ENCODE assay signal across 22 mouse cellular contexts in the genomic region with DNA sequence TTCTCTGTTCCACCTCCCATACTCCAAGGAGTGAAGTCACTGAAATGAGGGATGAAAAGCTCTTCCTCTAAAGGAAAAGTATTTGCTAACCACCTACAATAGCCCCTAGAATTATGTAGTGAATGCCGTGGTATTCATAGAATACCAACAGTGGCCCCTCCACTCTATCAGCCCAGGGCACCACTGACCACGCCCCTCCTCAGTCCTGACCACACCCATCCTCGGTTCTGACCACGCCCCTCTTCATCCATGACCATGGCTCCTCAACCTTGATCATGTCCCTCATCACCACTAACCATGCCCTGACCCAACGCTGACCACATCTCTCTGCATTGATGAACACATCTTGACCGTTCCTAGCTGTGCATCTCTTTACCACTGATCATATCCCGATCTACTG.
"Had no signal": no experiment of that assay in that cellular context is flagged by ENCODE, and none has a peak within 500 bp of the region (broad histone marks: within the 10 kb centered on the region; RNA-seq: fewer than 3 reads in every experiment).

No protein-coding gene starts in this region.

- DNase-seq: kidney, adult 11 months; kidney, adult 9 months; kidney, postnatal 14 days; kidney, postnatal 4 days; layer of hippocampus, postnatal 36 days; liver, postnatal 0 days; lung, embryonic 14.5 days; right cerebral cortex, adult 18-20 months; right cerebral cortex, postnatal 14 days; right cerebral cortex, postnatal 4 days; thymus, adult 2 months; thymus, postnatal 14 days; thymus, postnatal 4 days had no signal

- ATAC-seq: intestine, embryonic 15.5 days; liver, postnatal 0 days; lung, postnatal 0 days had no signal

- H3K4me1 ChIP-seq: intestine, embryonic 15.5 days had no signal

- H3K4me3 ChIP-seq: intestine, embryonic 15.5 days; neural tube, embryonic 12.5 days; neural tube, embryonic 15.5 days had no signal

- H3K27me3 ChIP-seq: intestine, embryonic 15.5 days; neural tube, embryonic 12.5 days; neural tube, embryonic 15.5 days had no signal

- H3K9me3 ChIP-seq: intestine, embryonic 15.5 days; neural tube, embryonic 12.5 days; neural tube, embryonic 15.5 days had no signal

- H3K36me3 ChIP-seq: intestine, embryonic 15.5 days; neural tube, embryonic 12.5 days; neural tube, embryonic 15.5 days had no signal

- H3K9ac ChIP-seq: intestine, embryonic 15.5 days; liver, embryonic 14.5 days; liver, postnatal 0 days; lung, embryonic 14.5 days; neural tube, embryonic 12.5 days; neural tube, embryonic 15.5 days had no signal

- H3K4me2 ChIP-seq: intestine, embryonic 15.5 days; liver, embryonic 11.5 days; lung, embryonic 14.5 days; midbrain, embryonic 11.5 days; neural tube, embryonic 12.5 days; neural tube, embryonic 15.5 days had no signal

- H3K27ac ChIP-seq: intestine, embryonic 15.5 days; liver, embryonic 14.5 days; macrophage; neural tube, embryonic 12.5 days; neural tube, embryonic 15.5 days; stomach, postnatal 0 days had no signal
